Mouse (Mus musculus): ENCODE results near the gene Tcam1. TPM values are rescaled to one million over a fixed set of nuclear protein-coding genes. Genes with fewer than 3 reads are reported as not detected.

Tcam1 gene
- polyA plus RNA-seq, 1 experiment, result 0.45 TPM

DNA sequence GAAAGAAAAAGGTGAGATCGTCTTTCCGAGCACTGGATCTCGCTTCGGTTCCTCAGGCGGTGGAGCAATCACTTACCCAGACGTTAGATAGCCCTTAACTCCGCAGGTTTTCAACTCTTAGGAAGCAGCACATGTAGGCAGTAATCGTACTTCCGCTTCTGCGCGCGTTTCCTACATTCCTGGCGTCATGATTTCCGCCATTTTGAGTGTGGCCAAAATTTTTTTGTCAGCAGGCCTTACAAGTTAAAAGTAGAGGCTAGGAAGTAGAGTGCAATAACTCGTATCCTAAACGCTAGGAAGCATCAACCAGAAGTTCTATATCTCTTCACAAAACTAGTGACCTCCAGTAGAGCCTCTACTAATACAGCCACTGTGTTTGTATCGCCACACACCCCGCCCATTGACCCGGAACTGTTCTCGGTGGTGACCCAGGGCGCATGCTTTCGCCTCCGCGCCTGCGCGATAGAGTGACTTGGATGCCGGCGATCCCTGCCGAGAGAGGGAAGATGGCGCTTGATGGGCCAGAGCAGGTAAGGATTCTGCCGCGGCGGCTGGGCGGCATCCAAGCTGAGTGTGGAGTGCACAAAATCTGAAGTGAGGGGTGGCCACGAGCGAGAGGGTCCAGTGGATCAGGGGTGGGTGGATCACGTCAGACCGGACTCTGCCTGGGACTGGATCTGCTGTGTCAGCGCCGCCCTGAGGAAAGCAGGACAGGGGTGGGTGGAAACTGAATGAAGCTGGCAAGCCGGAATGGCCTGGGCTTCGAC, 20.6 kb upstream of the Tcam1 start, which contains the start of the genes Ftsj3 and Psmc5:
Ftsj3 (minus strand) TSS at position 395 of the 767 bp plus-strand sequence.
Psmc5 (plus strand) TSS at position 470 of the 767 bp plus-strand sequence.
- Histone ChIP-seq H3K9me3 (replicated peaks; ENCODE audit: control insufficient read depth, insufficient read depth, low read length, poor library complexity, severe bottlenecking) (no peaks in the 10 kb centered on the region), H3K4me3 (ENCODE audit: low read depth, low read length) (peak within 1 kb of the TSS; percentile 91), H3K27me3 (ENCODE audit: control insufficient read depth, insufficient read depth, low read length, poor library complexity, severe bottlenecking) (no peaks in the 10 kb centered on the region), H3K27ac (ENCODE audit: insufficient read depth, low read length) (peak within 1 kb of the TSS; percentile 15; the same call in 1 of the 2 replicates), H3K36me3 (ENCODE audit: control insufficient read depth, insufficient read depth, low read length, poor library complexity, severe bottlenecking) (peaks cover 51% of the 10 kb centered on the region), H3K4me1 (ENCODE audit: control insufficient read depth, insufficient read depth, low read length) (no peaks in the 10 kb centered on the region), H3K9ac (ENCODE audit: low read depth, poor library complexity, severe bottlenecking) (peak within 1 kb of the TSS; percentile 78)
- TF ChIP-seq POLR2A (IDR thresholded peaks at IDR 0.05; ENCODE audit: insufficient read depth, low read length) (peak; percentile 69), EP300 (IDR thresholded peaks at IDR 0.05; ENCODE audit: insufficient read depth, low read depth, low read length) (0 out of 2 replicates have a peak, but pooled peaks have one; percentile 34), CTCF (IDR thresholded peaks at IDR 0.05; ENCODE audit: low read depth, low read length) (peak; percentile 3)

DNA sequence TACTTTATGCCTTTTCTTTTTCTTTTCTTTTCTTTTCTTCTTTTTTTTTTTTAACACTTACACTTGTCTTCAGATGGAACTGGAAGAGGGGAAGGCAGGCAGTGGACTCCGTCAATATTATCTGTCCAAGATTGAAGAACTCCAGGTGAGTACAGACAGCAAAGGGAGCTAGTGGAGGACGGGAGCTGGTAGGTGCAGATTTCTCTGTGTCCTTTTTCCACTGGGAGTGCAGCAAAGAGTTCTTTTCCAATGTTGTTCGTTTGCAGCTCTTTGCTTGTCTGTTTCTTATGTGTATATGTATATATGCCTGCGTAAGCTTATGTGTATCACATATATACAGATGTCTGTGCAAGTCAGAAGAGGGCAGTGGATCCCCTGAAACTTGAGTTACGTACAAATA, 19.7 kb upstream of the Tcam1 start:
- no peaks in the 10 kb centered on the region for H3K4me1 ChIP-seq (ENCODE audit: control insufficient read depth, insufficient read depth, low read length)
- H3K4me3 ChIP-seq (ENCODE audit: low read depth, low read length), result peak overlapping the region; percentile 63
- H3K9me3 ChIP-seq (replicated peaks; ENCODE audit: control insufficient read depth, insufficient read depth, low read length, poor library complexity, severe bottlenecking), result no peaks in the 10 kb centered on the region
- no peaks in the 10 kb centered on the region for H3K27me3 ChIP-seq (ENCODE audit: control insufficient read depth, insufficient read depth, low read length, poor library complexity, severe bottlenecking)
- no peak overlapping the region for H3K27ac ChIP-seq (ENCODE audit: insufficient read depth, low read length)
- TF ChIP-seq POLR2A (IDR thresholded peaks at IDR 0.05; ENCODE audit: insufficient read depth, low read length) (no peak), EP300 (IDR thresholded peaks at IDR 0.05; ENCODE audit: insufficient read depth, low read depth, low read length) (no peak), CTCF (IDR thresholded peaks at IDR 0.05; ENCODE audit: low read depth, low read length) (no peak)
- peaks cover 51% of the 10 kb centered on the region for H3K36me3 ChIP-seq (ENCODE audit: control insufficient read depth, insufficient read depth, low read length, poor library complexity, severe bottlenecking)
- peak overlapping the region; percentile 78 for H3K9ac ChIP-seq (ENCODE audit: low read depth, poor library complexity, severe bottlenecking)

GRCm38 (mm10) chr11:106260826-106261450, 15.5 kb upstream of the Tcam1 start:
- H3K27ac ChIP-seq (ENCODE audit: insufficient read depth, low read length), result no peak overlapping the region
- H3K36me3 ChIP-seq (ENCODE audit: control insufficient read depth, insufficient read depth, low read length, poor library complexity, severe bottlenecking), result peaks cover 61% of the 10 kb centered on the region
- H3K9me3 ChIP-seq (replicated peaks; ENCODE audit: control insufficient read depth, insufficient read depth, low read length, poor library complexity, severe bottlenecking), result no peaks in the 10 kb centered on the region
- no peak for TF ChIP-seq POLR2A (IDR thresholded peaks at IDR 0.05; ENCODE audit: insufficient read depth, low read length)
- TF ChIP-seq CTCF (IDR thresholded peaks at IDR 0.05; ENCODE audit: low read depth, low read length), result no peak
- no peak for TF ChIP-seq EP300 (IDR thresholded peaks at IDR 0.05; ENCODE audit: insufficient read depth, low read depth, low read length)
- no peaks in the 10 kb centered on the region for H3K4me1 ChIP-seq (ENCODE audit: control insufficient read depth, insufficient read depth, low read length)
- H3K9ac ChIP-seq (ENCODE audit: low read depth, poor library complexity, severe bottlenecking), result no peak overlapping the region
- no peak overlapping the region for H3K4me3 ChIP-seq (ENCODE audit: low read depth, low read length)
- no peaks in the 10 kb centered on the region for H3K27me3 ChIP-seq (ENCODE audit: control insufficient read depth, insufficient read depth, low read length, poor library complexity, severe bottlenecking)

- Histone ChIP-seq H3K9me3 (replicated peaks; ENCODE audit: control insufficient read depth, insufficient read depth, low read length, poor library complexity, severe bottlenecking) (no peaks in the 10 kb centered on the region), H3K27ac (ENCODE audit: insufficient read depth, low read length) (no peak overlapping the region), H3K36me3 (ENCODE audit: control insufficient read depth, insufficient read depth, low read length, poor library complexity, severe bottlenecking) (peaks cover 59% of the 10 kb centered on the region)
Observed at GRCm38 (mm10) chr11:106263963-106264362, 12.5 kb upstream of the Tcam1 start.

DNA sequence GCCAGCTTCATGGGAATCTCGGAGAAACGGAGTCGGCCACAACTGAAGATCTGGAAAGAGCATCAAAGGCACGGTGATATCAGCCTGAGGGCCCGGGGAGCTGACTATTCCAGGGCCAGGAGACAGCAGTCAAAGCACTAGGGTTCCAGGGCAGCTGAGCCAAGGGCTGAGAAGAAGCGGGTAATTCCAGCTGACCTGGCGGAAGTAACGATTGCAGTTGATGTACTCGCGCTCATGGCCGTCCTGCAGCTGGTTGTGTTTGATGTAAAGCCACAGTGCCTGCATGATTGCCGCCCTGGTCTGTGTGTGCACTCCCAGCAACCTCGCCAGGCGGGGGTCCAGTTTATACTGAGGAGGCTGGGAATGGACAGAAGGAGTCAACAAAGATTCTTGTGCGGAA, 11.5 kb upstream of the Tcam1 start:
- Histone ChIP-seq H3K36me3 (ENCODE audit: control insufficient read depth, insufficient read depth, low read length, poor library complexity, severe bottlenecking) (peaks cover 56% of the 10 kb centered on the region), H3K27ac (ENCODE audit: insufficient read depth, low read length) (no peak overlapping the region)
- TF ChIP-seq EP300 (IDR thresholded peaks at IDR 0.05; ENCODE audit: insufficient read depth, low read depth, low read length) (no peak), POLR2A (IDR thresholded peaks at IDR 0.05; ENCODE audit: insufficient read depth, low read length) (no peak)

More at GRCm38 (mm10) chr11:106263963-106264362, 12.5 kb upstream of the Tcam1 start:
- Histone ChIP-seq H3K4me1 (ENCODE audit: control insufficient read depth, insufficient read depth, low read length) (no peaks in the 10 kb centered on the region), H3K27me3 (ENCODE audit: control insufficient read depth, insufficient read depth, low read length, poor library complexity, severe bottlenecking) (no peaks in the 10 kb centered on the region), H3K4me3 (ENCODE audit: low read depth, low read length) (no peak overlapping the region), H3K9ac (ENCODE audit: low read depth, poor library complexity, severe bottlenecking) (no peak overlapping the region)
- TF ChIP-seq CTCF (IDR thresholded peaks at IDR 0.05; ENCODE audit: low read depth, low read length) (no peak), EP300 (IDR thresholded peaks at IDR 0.05; ENCODE audit: insufficient read depth, low read depth, low read length) (no peak), POLR2A (IDR thresholded peaks at IDR 0.05; ENCODE audit: insufficient read depth, low read length) (no peak)

GRCm38 (mm10) chr11:106265570-106265969, 10.9 kb upstream of the Tcam1 start:
- no peak overlapping the region for H3K4me3 ChIP-seq (ENCODE audit: low read depth, low read length)
- no peaks in the 10 kb centered on the region for H3K4me1 ChIP-seq (ENCODE audit: control insufficient read depth, insufficient read depth, low read length)
- TF ChIP-seq CTCF (IDR thresholded peaks at IDR 0.05; ENCODE audit: low read depth, low read length) (no peak), EP300 (IDR thresholded peaks at IDR 0.05; ENCODE audit: insufficient read depth, low read depth, low read length) (no peak), POLR2A (IDR thresholded peaks at IDR 0.05; ENCODE audit: insufficient read depth, low read length) (no peak)
- no peaks in the 10 kb centered on the region for H3K9me3 ChIP-seq (replicated peaks; ENCODE audit: control insufficient read depth, insufficient read depth, low read length, poor library complexity, severe bottlenecking)
- peaks cover 56% of the 10 kb centered on the region for H3K36me3 ChIP-seq (ENCODE audit: control insufficient read depth, insufficient read depth, low read length, poor library complexity, severe bottlenecking)
- no peaks in the 10 kb centered on the region for H3K27me3 ChIP-seq (ENCODE audit: control insufficient read depth, insufficient read depth, low read length, poor library complexity, severe bottlenecking)
- H3K27ac ChIP-seq (ENCODE audit: insufficient read depth, low read length), result no peak overlapping the region
- H3K9ac ChIP-seq (ENCODE audit: low read depth, poor library complexity, severe bottlenecking), result no peak overlapping the region

More for the DNA sequence above, 11.5 kb upstream of the Tcam1 start:
- Histone ChIP-seq H3K4me1 (ENCODE audit: control insufficient read depth, insufficient read depth, low read length) (no peaks in the 10 kb centered on the region), H3K9ac (ENCODE audit: low read depth, poor library complexity, severe bottlenecking) (no peak overlapping the region), H3K27me3 (ENCODE audit: control insufficient read depth, insufficient read depth, low read length, poor library complexity, severe bottlenecking) (no peaks in the 10 kb centered on the region), H3K9me3 (replicated peaks; ENCODE audit: control insufficient read depth, insufficient read depth, low read length, poor library complexity, severe bottlenecking) (no peaks in the 10 kb centered on the region), H3K4me3 (ENCODE audit: low read depth, low read length) (no peak overlapping the region)

All from ES-Bruce4 (cell line).